Mouse (Mus musculus) testis, adult 2 months (tissue): ENCODE measurements at regions not wholly inside any gene's neighbourhood (a gene's known extent, or its start where the extent isn't known, plus 50 kb on each side); places are given as distances from the start of the nearest gene placed in this dataset.

ENCODE experiments used
- CTCF ChIP-seq: fragments of 200-500 bp; IDR thresholded peaks from 2 replicates; pipeline ENCODE4 v1.5.1; 2012; ENCODE audit warnings: low read depth, mild to moderate bottlenecking, inconsistent platforms, low read length, moderate library complexity; ENCODE audit not compliant: control insufficient read depth, insufficient read depth, insufficient replicate concordance
- POLR2A ChIP-seq: fragments of 200-500 bp; IDR thresholded peaks from 2 replicates; pipeline ENCODE4 v1.6.1; 2012; ENCODE audit warnings: low read depth, mild to moderate bottlenecking, inconsistent platforms, low read length, moderate library complexity; ENCODE audit not compliant: control insufficient read depth

GRCm38 (mm10) chr19:44669535-44669958, 86.3 kb upstream of the Pax2 start:
- TF ChIP-seq POLR2A, result no peak
- no peak for TF ChIP-seq CTCF
